Mouse (Mus musculus) lung, embryonic 15.5 days (tissue): ENCODE results near the gene Tbc1d23. TPM values are rescaled to one million over a fixed set of nuclear protein-coding genes. Genes with fewer than 3 reads are reported as not detected.
A peak's percentile ranks its signal among the peaks of the same experiment; 100 is the strongest.
"Not testable (repeated sequence)": the region's sequence is repeated elsewhere in the genome, so short reads cannot be mapped to it uniquely, and the experiment has no call there.

ENCODE experiments used
- ATAC-seq: fragments of 200-750 bp; cut with Nextera tagmentation; 2 replicates; pipeline ENCODE4 v1.8.0; 2017; ENCODE audit warnings: moderate number of reproducible peaks, borderline replicate concordance; ENCODE audit not compliant: low FRiP score, low TSS enrichment; ENCODE audit errors: extremely low read depth
- H3K27ac ChIP-seq: fragments of 300-500 bp; sonication (generic); 2 replicates; pipeline ENCODE4 v1.5.1; 2015; ENCODE audit warnings: moderate library complexity, mild to moderate bottlenecking, inconsistent platforms
- H3K27me3 ChIP-seq: fragments of 300-500 bp; sonication (generic); 2 replicates; pipeline ENCODE4 v1.6.1; 2015; ENCODE audit warnings: inconsistent platforms
- H3K36me3 ChIP-seq: fragments of 300-500 bp; sonication (generic); 2 replicates; pipeline ENCODE4 v1.6.1; 2015; ENCODE audit warnings: inconsistent platforms
- H3K4me1 ChIP-seq: fragments of 300-500 bp; sonication (generic); 2 replicates; pipeline ENCODE4 v1.6.1; 2015; ENCODE audit warnings: inconsistent platforms
- H3K4me2 ChIP-seq: fragments of 300-500 bp; sonication (generic); 2 replicates; pipeline ENCODE4 v1.6.1; 2015; ENCODE audit warnings: inconsistent platforms, mild to moderate bottlenecking, moderate library complexity
- H3K4me3 ChIP-seq: fragments of 300-500 bp; sonication (generic); 2 replicates; pipeline ENCODE4 v1.5.1; 2015; ENCODE audit warnings: mild to moderate bottlenecking, inconsistent platforms
- H3K9ac ChIP-seq: fragments of 300-500 bp; sonication (generic); 2 replicates; pipeline ENCODE4 v1.6.1; 2015; ENCODE audit warnings: inconsistent platforms
- H3K9me3 ChIP-seq: fragments of 300-500 bp; sonication (generic); 2 replicates; pipeline ENCODE4 v1.6.1; 2016; ENCODE audit warnings: inconsistent platforms
- WGBS: fragments of 180-500 bp; shearing (Covaris S2); methylation state at CpG from one replicate; pipeline ENCODE4 v1.1.7; 2015; 5-methylcytosine and 5-hydroxymethylcytosine counted together
- polyA plus RNA-seq: library from polyadenylated mRNA; unstranded; fragments of >200 nt; fragmentation: Nextera tagmentation; extraction: Ambion mirVana; gene quantifications from 2 replicates; pipeline ENCODE4 v1.2.1, GENCODE M21; 2015

Gene Tbc1d23
- polyA plus RNA-seq, 1 experiment from 2014 or later, result 22.5 TPM

DNA sequence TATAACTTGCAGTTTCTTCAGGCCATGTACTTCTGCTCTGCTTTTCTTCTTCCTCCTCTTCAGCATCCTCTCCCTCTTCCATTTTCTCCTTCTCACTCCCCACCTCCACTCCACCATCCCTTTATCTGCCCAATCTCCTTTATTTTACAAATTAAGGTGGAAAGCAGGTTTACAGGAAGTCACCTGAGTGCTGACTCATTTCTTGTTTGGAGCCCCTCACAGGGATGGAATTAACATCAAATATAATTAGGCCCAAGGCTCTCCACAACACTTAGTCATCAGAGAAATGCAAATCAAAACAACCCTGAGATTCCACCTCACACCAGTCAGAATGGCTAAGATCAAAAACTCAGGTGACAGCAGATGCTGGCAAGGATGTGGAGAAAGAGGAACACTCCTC lies 56.8 kb downstream of the Tbc1d23 start:
- ATAC-seq, result not testable (repeated sequence)

DNA sequence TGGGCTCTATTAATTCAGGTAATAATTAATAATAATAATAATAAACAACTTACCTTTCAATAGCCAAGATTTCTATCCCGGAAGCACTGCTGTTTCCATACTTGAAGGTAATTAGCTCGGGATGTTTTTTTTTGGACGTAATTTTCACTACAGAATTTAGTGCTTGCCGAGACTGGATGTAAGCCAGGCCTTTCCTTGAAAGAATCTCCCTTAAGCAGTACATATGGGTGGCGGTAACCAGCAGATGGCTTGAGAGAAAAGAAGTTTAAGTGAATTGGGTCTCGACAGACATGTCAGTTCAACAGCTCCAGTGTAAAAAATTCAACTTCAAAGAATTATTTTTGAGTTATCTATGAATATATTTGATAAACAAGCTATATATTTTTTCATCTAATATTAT lies 59.7 kb downstream of the Tbc1d23 start:
- H3K36me3 ChIP-seq, result peaks cover 26% of the 10 kb centered on the region
- H3K27me3 ChIP-seq, result no peaks in the 10 kb centered on the region
- 84% methylated on average over 6 of the region's 6 CpGs for WGBS
- H3K4me1 ChIP-seq, result peaks cover 2% of the 10 kb centered on the region; the same call in 1 of the 2 replicates
- H3K4me3 ChIP-seq, result no peak overlapping the region
- no peak for ATAC-seq
- no peak overlapping the region for H3K4me2 ChIP-seq
- H3K9ac ChIP-seq, result no peak overlapping the region
- no peaks in the 10 kb centered on the region for H3K9me3 ChIP-seq
- H3K27ac ChIP-seq, result no peak overlapping the region

More for the DNA sequence above, 56.8 kb downstream of the Tbc1d23 start:
- H3K36me3 ChIP-seq, result peaks cover 30% of the 10 kb centered on the region
- not testable (repeated sequence) for H3K9ac ChIP-seq, H3K4me2 ChIP-seq, H3K27me3 ChIP-seq, H3K4me3 ChIP-seq, H3K4me1 ChIP-seq, H3K9me3 ChIP-seq, H3K27ac ChIP-seq

- Histone ChIP-seq H3K27ac (no peak overlapping the region), H3K27me3 (no peaks in the 10 kb centered on the region), H3K9ac (no peak overlapping the region), H3K36me3 (peaks cover 24% of the 10 kb centered on the region), H3K4me2 (no peak overlapping the region), H3K4me1 (peaks cover 6% of the 10 kb centered on the region; the same call in 1 of the 2 replicates), H3K4me3 (no peak overlapping the region), H3K9me3 (no peaks in the 10 kb centered on the region)
- no peak for ATAC-seq
- 82% methylated on average over 8 of the region's 8 CpGs for WGBS
Measured at GRCm38 (mm10) chr16:57171161-57171560, 60.1 kb downstream of the Tbc1d23 start.

- no peak overlapping the region for H3K4me2 ChIP-seq
- H3K4me3 ChIP-seq, result no peak overlapping the region
- peaks cover 12% of the 10 kb centered on the region; the same call in 1 of the 2 replicates for H3K4me1 ChIP-seq
- no peak overlapping the region for H3K27ac ChIP-seq
- H3K9me3 ChIP-seq, result no peaks in the 10 kb centered on the region
- peaks cover 20% of the 10 kb centered on the region for H3K36me3 ChIP-seq
- no peak for ATAC-seq
- no peaks in the 10 kb centered on the region for H3K27me3 ChIP-seq
- 72% methylated on average over 4 of the region's 4 CpGs for WGBS
- no peak overlapping the region for H3K9ac ChIP-seq
Measured at GRCm38 (mm10) chr16:57168236-57168635, 63.1 kb downstream of the Tbc1d23 start.

GRCm38 (mm10) chr16:57167514-57167912 lies 63.8 kb downstream of the Tbc1d23 start:
- peaks cover 12% of the 10 kb centered on the region; the same call in 1 of the 2 replicates for H3K4me1 ChIP-seq
- H3K36me3 ChIP-seq, result peaks cover 16% of the 10 kb centered on the region
- peak overlapping the region; percentile 76 for H3K4me3 ChIP-seq
- no peaks in the 10 kb centered on the region for H3K9me3 ChIP-seq
- no peak overlapping the region; the same call in 1 of the 2 replicates for H3K9ac ChIP-seq
- WGBS, result 23% methylated on average over 5 of the region's 5 CpGs
- peak overlapping the region; percentile 75 for H3K4me2 ChIP-seq
- ATAC-seq, result peak; percentile 49
- no peaks in the 10 kb centered on the region for H3K27me3 ChIP-seq
- H3K27ac ChIP-seq, result no peak overlapping the region; the same call in 1 of the 2 replicates

DNA sequence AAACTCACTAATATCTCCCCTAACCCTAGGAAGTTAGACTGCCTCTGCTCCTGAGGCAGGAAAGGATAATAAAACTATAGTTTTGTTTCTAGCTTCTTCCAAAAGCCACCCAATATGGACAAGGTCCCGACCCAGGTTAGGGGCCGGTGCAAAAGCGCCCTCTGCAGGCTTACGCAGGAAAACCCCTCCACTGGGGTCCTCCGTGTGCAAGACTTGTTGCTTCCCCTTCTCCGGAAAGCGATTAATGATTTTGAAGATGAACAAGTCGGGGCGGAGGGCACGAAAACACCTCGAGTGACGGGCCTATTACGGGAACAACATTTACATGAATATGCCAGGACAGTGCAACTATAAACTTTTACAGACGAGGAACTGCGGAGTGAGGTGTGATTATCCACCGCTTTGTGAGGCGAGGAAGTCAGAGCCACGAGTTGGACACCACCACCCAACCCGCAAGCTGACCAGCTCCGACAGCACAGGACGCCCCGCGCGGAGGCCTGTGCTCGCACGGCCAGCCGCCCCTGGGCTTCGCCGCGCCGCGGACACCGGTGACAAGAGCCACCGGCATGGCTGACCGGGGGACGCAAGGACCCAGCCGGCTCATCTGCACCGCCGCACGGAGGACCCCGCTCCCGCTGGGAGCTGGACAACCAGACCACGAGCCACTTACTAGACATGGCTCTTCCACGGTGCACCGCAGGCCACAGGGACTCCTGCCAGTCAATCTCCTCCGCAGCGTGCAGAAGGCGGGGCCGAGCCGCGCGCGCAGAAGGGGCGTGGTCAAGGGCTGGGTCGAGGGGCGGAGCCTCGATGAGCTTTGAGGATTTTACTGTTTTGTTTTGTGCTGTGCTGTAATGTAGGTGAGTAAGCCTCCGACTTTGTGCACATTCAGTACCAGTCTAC lies 64.4 kb downstream of the Tbc1d23 start, which contains the start of gene Nit2:
TSS of gene Nit2 (minus strand) at position 731 of the 903 bp plus-strand sequence.
- WGBS, result under 1% methylated on average over 58 of the region's 58 CpGs
- peak within 1 kb of the TSS; percentile 82 for H3K9ac ChIP-seq
- peak within 1 kb of the TSS; percentile 76 for H3K4me3 ChIP-seq
- ATAC-seq, result peak; percentile 98
- H3K27me3 ChIP-seq, result no peaks in the 10 kb centered on the region
- peaks cover 14% of the 10 kb centered on the region for H3K36me3 ChIP-seq
- H3K9me3 ChIP-seq, result no peaks in the 10 kb centered on the region
- peak within 1 kb of the TSS; percentile 75 for H3K4me2 ChIP-seq
- H3K27ac ChIP-seq, result peak within 1 kb of the TSS; percentile 91
- H3K4me1 ChIP-seq, result peaks cover 12% of the 10 kb centered on the region; the same call in 1 of the 2 replicates

DNA sequence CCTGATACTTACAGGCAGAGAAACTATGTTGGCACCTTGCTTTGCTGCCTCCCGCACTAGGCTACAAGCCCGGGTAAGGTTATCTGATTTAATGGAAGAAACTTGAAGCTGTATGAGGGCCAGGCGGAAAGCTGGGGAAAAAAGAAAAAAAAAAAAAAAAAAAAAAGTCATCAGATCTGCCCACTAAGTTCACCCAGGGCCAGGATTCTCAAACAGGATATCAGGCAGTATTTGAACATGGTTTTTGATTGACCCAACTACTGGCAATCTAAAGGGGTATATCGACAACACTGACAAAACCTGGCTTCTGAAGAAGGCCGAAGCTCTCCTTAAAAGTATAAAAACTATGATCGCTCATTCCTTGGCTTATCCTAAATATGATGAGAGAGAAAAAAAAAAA lies 65.2 kb downstream of the Tbc1d23 start:
- H3K36me3 ChIP-seq, result peaks cover 9% of the 10 kb centered on the region

DNA sequence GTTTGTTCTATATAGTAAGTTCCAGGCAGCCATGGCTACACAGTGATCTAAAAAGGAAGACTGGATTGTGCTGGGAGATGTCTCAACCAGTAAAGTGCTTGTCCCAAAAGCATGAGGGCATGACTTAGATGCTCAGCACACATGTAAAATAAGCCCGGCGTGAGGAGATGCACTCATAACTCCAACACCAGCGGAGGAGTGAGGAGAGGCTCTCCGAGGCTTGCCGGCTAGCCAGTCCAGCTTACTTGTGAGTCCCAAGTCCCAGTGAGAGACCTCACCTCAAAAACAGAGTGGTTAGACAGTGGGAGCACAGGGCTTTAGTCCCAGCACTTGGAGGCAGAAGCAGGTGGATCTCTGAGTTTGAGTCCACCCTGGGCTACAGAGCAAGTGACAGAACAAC lies 66.1 kb downstream of the Tbc1d23 start:
- Histone ChIP-seq H3K4me2 (no peak overlapping the region), H3K9ac (no peak overlapping the region), H3K4me1 (peaks cover 12% of the 10 kb centered on the region; the same call in 1 of the 2 replicates), H3K27me3 (no peaks in the 10 kb centered on the region), H3K9me3 (no peaks in the 10 kb centered on the region), H3K27ac (no peak overlapping the region), H3K4me3 (no peak overlapping the region), H3K36me3 (peaks cover 3% of the 10 kb centered on the region; the same call in 1 of the 2 replicates)
- ATAC-seq, result no peak
- whole genome bisulfite sequencing, result 93% methylated on average over 5 of the region's 5 CpGs

More for the DNA sequence above, 65.2 kb downstream of the Tbc1d23 start:
- Histone ChIP-seq H3K4me2 (peak overlapping the region; percentile 75), H3K9me3 (no peaks in the 10 kb centered on the region), H3K9ac (peak overlapping the region; percentile 82; the same call in 1 of the 2 replicates), H3K4me1 (peaks cover 12% of the 10 kb centered on the region; the same call in 1 of the 2 replicates), H3K4me3 (peak overlapping the region; percentile 76), H3K27me3 (no peaks in the 10 kb centered on the region), H3K27ac (peak overlapping the region; percentile 91; the same call in 1 of the 2 replicates)
- 73% methylated on average over 6 of the region's 6 CpGs for WGBS
- no peak for ATAC-seq

DNA sequence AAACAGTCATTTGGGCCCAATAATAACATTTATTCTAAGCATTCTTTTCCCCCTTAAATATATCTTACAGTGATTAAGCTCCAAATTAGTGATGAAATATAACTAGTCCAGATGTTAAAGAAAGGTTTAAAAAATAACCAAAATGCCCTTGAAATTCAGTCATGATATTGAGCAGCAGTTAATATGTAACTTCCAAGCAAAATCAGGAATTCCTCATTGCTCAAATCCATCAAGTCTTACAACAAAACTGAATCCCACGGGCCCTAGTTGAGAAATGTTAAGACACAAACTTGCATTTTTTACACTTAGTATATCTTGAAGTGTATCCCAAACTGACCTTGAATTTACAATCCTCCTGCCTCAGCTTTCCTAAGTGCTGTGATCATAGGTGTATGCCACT lies 67.6 kb downstream of the Tbc1d23 start:
- no peak overlapping the region for H3K9ac ChIP-seq
- WGBS, result 67% methylated on average over 1 of the region's 1 CpGs
- no peak overlapping the region for H3K27ac ChIP-seq
- peaks cover 12% of the 10 kb centered on the region; the same call in 1 of the 2 replicates for H3K4me1 ChIP-seq
- H3K36me3 ChIP-seq, result peaks cover 11% of the 10 kb centered on the region; the same call in 1 of the 2 replicates
- no peaks in the 10 kb centered on the region for H3K27me3 ChIP-seq
- no peak overlapping the region for H3K4me2 ChIP-seq
- no peak for ATAC-seq
- no peak overlapping the region for H3K4me3 ChIP-seq
- H3K9me3 ChIP-seq, result no peaks in the 10 kb centered on the region

GRCm38 (mm10) chr16:57162841-57163240 lies 68.5 kb downstream of the Tbc1d23 start:
- Histone ChIP-seq H3K4me1 (peaks cover 12% of the 10 kb centered on the region; the same call in 1 of the 2 replicates), H3K4me2 (no peak overlapping the region), H3K9ac (no peak overlapping the region), H3K27me3 (no peaks in the 10 kb centered on the region), H3K4me3 (no peak overlapping the region), H3K9me3 (no peaks in the 10 kb centered on the region), H3K36me3 (peaks cover 13% of the 10 kb centered on the region), H3K27ac (no peak overlapping the region)
- 88% methylated on average over 5 of the region's 5 CpGs for WGBS
- ATAC-seq, result no peak

DNA sequence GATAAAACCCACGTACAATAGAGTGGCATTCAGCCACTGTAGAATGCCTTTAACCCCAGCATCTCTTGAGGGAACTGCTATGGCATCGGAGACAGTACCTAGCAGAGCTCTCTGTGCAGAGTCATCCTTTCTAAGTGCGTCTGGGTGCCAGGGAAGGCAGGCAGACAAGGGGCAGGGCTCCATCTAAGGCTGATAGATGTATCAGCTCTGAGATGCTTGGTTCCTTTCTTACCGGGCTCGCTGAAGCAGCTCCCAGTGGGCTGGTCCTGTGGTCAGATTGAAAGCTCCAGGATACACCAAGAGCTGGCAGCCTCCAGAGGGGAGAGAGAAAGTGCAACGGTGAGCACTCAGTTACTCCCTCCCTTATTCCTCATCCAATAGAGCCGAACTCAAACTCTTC lies 71.5 kb downstream of the Tbc1d23 start:
- H3K4me2 ChIP-seq, result no peak overlapping the region
- no peak overlapping the region for H3K9ac ChIP-seq
- ATAC-seq, result no peak
- H3K4me1 ChIP-seq, result no peaks in the 10 kb centered on the region
- H3K27ac ChIP-seq, result no peak overlapping the region
- no peaks in the 10 kb centered on the region for H3K27me3 ChIP-seq
- peaks cover 36% of the 10 kb centered on the region for H3K36me3 ChIP-seq
- H3K9me3 ChIP-seq, result no peaks in the 10 kb centered on the region
- H3K4me3 ChIP-seq, result no peak overlapping the region
- WGBS, result 59% methylated on average over 7 of the region's 7 CpGs

GRCm38 (mm10) chr16:57157728-57158127 lies 73.6 kb downstream of the Tbc1d23 start:
- no peak overlapping the region for H3K4me2 ChIP-seq
- no peak overlapping the region for H3K27ac ChIP-seq
- H3K4me3 ChIP-seq, result no peak overlapping the region
- 71% methylated on average over 4 of the region's 4 CpGs for WGBS
- no peaks in the 10 kb centered on the region for H3K9me3 ChIP-seq
- no peaks in the 10 kb centered on the region for H3K4me1 ChIP-seq
- H3K9ac ChIP-seq, result no peak overlapping the region
- H3K27me3 ChIP-seq, result no peaks in the 10 kb centered on the region
- H3K36me3 ChIP-seq, result peaks cover 39% of the 10 kb centered on the region
- ATAC-seq, result no peak
